Mouse (Mus musculus): ENCODE results near the gene Spata1. TPM values are rescaled to one million over a fixed set of nuclear protein-coding genes. Genes with fewer than 3 reads are reported as not detected.

Gene Spata1
- polyA plus RNA-seq, 1 experiment from 2014 or later: 7.3 TPM

- Histone ChIP-seq H3K27ac (ENCODE audit: low read depth, low read length) (no peak overlapping the region), H3K27me3 (ENCODE audit: control insufficient read depth, insufficient read depth, low read length) (no peaks in the 10 kb centered on the region), H3K4me1 (ENCODE audit: control insufficient read depth, insufficient read depth, low read length) (peaks cover 18% of the 10 kb centered on the region), H3K4me3 (ENCODE audit: low read depth, low read length) (no peak overlapping the region), H3K9ac (ENCODE audit: low read depth, low read length) (no peak overlapping the region), H3K4me2 (no peak overlapping the region), H3K9me3 (replicated peaks; ENCODE audit: control insufficient read depth, low read length) (no peaks in the 10 kb centered on the region), H3K36me3 (ENCODE audit: control insufficient read depth, insufficient read depth, low read length) (peaks cover 3% of the 10 kb centered on the region; the same call in 1 of the 2 replicates)
- 45% methylated on average over 8 of the region's 8 CpGs for WGBS (ENCODE audit: insufficient replicate concordance)
- no peak for ATAC-seq (replicated peaks; ENCODE audit: insufficient number of reproducible peaks, low FRiP score, low TSS enrichment)
Observed at GRCm38 (mm10) chr3:146421787-146422186, 77.8 kb downstream of the Spata1 start.

GRCm38 (mm10) chr3:146419992-146420537, 79.5 kb downstream of the Spata1 start:
- Histone ChIP-seq H3K4me3 (ENCODE audit: low read depth, low read length) (no peak overlapping the region), H3K9me3 (replicated peaks; ENCODE audit: control insufficient read depth, low read length) (no peaks in the 10 kb centered on the region), H3K36me3 (ENCODE audit: control insufficient read depth, insufficient read depth, low read length) (no peaks in the 10 kb centered on the region), H3K4me2 (no peak overlapping the region), H3K27ac (ENCODE audit: low read depth, low read length) (no peak overlapping the region), H3K9ac (ENCODE audit: low read depth, low read length) (no peak overlapping the region), H3K4me1 (ENCODE audit: control insufficient read depth, insufficient read depth, low read length) (peaks cover 18% of the 10 kb centered on the region), H3K27me3 (ENCODE audit: control insufficient read depth, insufficient read depth, low read length) (no peaks in the 10 kb centered on the region)
- ATAC-seq (replicated peaks; ENCODE audit: insufficient number of reproducible peaks, low FRiP score, low TSS enrichment): no peak
- 90% methylated on average over 15 of the region's 15 CpGs for WGBS (ENCODE audit: insufficient replicate concordance)

- no peaks in the 10 kb centered on the region for H3K36me3 ChIP-seq (ENCODE audit: control insufficient read depth, insufficient read depth, low read length)
- H3K4me3 ChIP-seq (ENCODE audit: low read depth, low read length): no peak overlapping the region
- H3K4me2 ChIP-seq: no peak overlapping the region
- ATAC-seq (replicated peaks; ENCODE audit: insufficient number of reproducible peaks, low FRiP score, low TSS enrichment): no peak
- H3K27me3 ChIP-seq (ENCODE audit: control insufficient read depth, insufficient read depth, low read length): no peaks in the 10 kb centered on the region
- no peak overlapping the region for H3K9ac ChIP-seq (ENCODE audit: low read depth, low read length)
- H3K9me3 ChIP-seq (replicated peaks; ENCODE audit: control insufficient read depth, low read length): no peaks in the 10 kb centered on the region
- WGBS (ENCODE audit: insufficient replicate concordance): 80% methylated on average over 9 of the region's 9 CpGs
- peaks cover 16% of the 10 kb centered on the region for H3K4me1 ChIP-seq (ENCODE audit: control insufficient read depth, insufficient read depth, low read length)
- peak overlapping the region; percentile 57; the same call in 1 of the 2 replicates for H3K27ac ChIP-seq (ENCODE audit: low read depth, low read length)
Observed at GRCm38 (mm10) chr3:146419534-146419933, 80.0 kb downstream of the Spata1 start.

- Histone ChIP-seq H3K9me3 (replicated peaks; ENCODE audit: control insufficient read depth, low read length) (no peaks in the 10 kb centered on the region), H3K27me3 (ENCODE audit: control insufficient read depth, insufficient read depth, low read length) (no peaks in the 10 kb centered on the region), H3K36me3 (ENCODE audit: control insufficient read depth, insufficient read depth, low read length) (no peaks in the 10 kb centered on the region), H3K4me3 (ENCODE audit: low read depth, low read length) (no peak overlapping the region), H3K4me2 (no peak overlapping the region), H3K27ac (ENCODE audit: low read depth, low read length) (peak overlapping the region; percentile 57), H3K4me1 (ENCODE audit: control insufficient read depth, insufficient read depth, low read length) (peaks cover 11% of the 10 kb centered on the region; the same call in 1 of the 2 replicates), H3K9ac (ENCODE audit: low read depth, low read length) (no peak overlapping the region)
- 60% methylated on average over 7 of the region's 7 CpGs for WGBS (ENCODE audit: insufficient replicate concordance)
- ATAC-seq (replicated peaks; ENCODE audit: insufficient number of reproducible peaks, low FRiP score, low TSS enrichment): no peak
Observed at GRCm38 (mm10) chr3:146418901-146419300, 80.7 kb downstream of the Spata1 start.

- Histone ChIP-seq H3K27ac (ENCODE audit: low read depth, low read length) (no peak overlapping the region), H3K4me2 (no peak overlapping the region), H3K9ac (ENCODE audit: low read depth, low read length) (no peak overlapping the region), H3K9me3 (replicated peaks; ENCODE audit: control insufficient read depth, low read length) (no peaks in the 10 kb centered on the region), H3K4me3 (ENCODE audit: low read depth, low read length) (no peak overlapping the region), H3K4me1 (ENCODE audit: control insufficient read depth, insufficient read depth, low read length) (peaks cover 8% of the 10 kb centered on the region; the same call in 1 of the 2 replicates), H3K27me3 (ENCODE audit: control insufficient read depth, insufficient read depth, low read length) (no peaks in the 10 kb centered on the region), H3K36me3 (ENCODE audit: control insufficient read depth, insufficient read depth, low read length) (no peaks in the 10 kb centered on the region)
- 95% methylated on average over 8 of the region's 8 CpGs for WGBS (ENCODE audit: insufficient replicate concordance)
- ATAC-seq (replicated peaks; ENCODE audit: insufficient number of reproducible peaks, low FRiP score, low TSS enrichment): no peak
Observed at GRCm38 (mm10) chr3:146417873-146418272, 81.7 kb downstream of the Spata1 start.

GRCm38 (mm10) chr3:146414555-146414954, 85.0 kb downstream of the Spata1 start:
- no peak for ATAC-seq (replicated peaks; ENCODE audit: insufficient number of reproducible peaks, low FRiP score, low TSS enrichment)
- no peaks in the 10 kb centered on the region for H3K36me3 ChIP-seq (ENCODE audit: control insufficient read depth, insufficient read depth, low read length)
- peaks cover 19% of the 10 kb centered on the region for H3K4me1 ChIP-seq (ENCODE audit: control insufficient read depth, insufficient read depth, low read length)
- 88% methylated on average over 12 of the region's 12 CpGs for WGBS (ENCODE audit: insufficient replicate concordance)
- no peaks in the 10 kb centered on the region for H3K27me3 ChIP-seq (ENCODE audit: control insufficient read depth, insufficient read depth, low read length)
- H3K9ac ChIP-seq (ENCODE audit: low read depth, low read length): peak overlapping the region; percentile 34; the same call in 1 of the 2 replicates
- no peaks in the 10 kb centered on the region for H3K9me3 ChIP-seq (replicated peaks; ENCODE audit: control insufficient read depth, low read length)
- 0 out of 2 replicates have a peak overlapping the region, but pooled peaks have one; percentile 1 for H3K27ac ChIP-seq (ENCODE audit: low read depth, low read length)
- H3K4me2 ChIP-seq: no peak overlapping the region
- H3K4me3 ChIP-seq (ENCODE audit: low read depth, low read length): no peak overlapping the region

- Histone ChIP-seq H3K4me1 (ENCODE audit: control insufficient read depth, insufficient read depth, low read length) (peaks cover 19% of the 10 kb centered on the region), H3K27me3 (ENCODE audit: control insufficient read depth, insufficient read depth, low read length) (no peaks in the 10 kb centered on the region), H3K4me3 (ENCODE audit: low read depth, low read length) (no peak overlapping the region), H3K27ac (ENCODE audit: low read depth, low read length) (no peak overlapping the region), H3K9me3 (replicated peaks; ENCODE audit: control insufficient read depth, low read length) (no peaks in the 10 kb centered on the region), H3K4me2 (no peak overlapping the region), H3K36me3 (ENCODE audit: control insufficient read depth, insufficient read depth, low read length) (no peaks in the 10 kb centered on the region), H3K9ac (ENCODE audit: low read depth, low read length) (no peak overlapping the region)
- no peak for ATAC-seq (replicated peaks; ENCODE audit: insufficient number of reproducible peaks, low FRiP score, low TSS enrichment)
- 81% methylated on average over 4 of the region's 4 CpGs for WGBS (ENCODE audit: insufficient replicate concordance)
Observed at GRCm38 (mm10) chr3:146413992-146414391, 85.6 kb downstream of the Spata1 start.

GRCm38 (mm10) chr3:146413016-146413415, 86.5 kb downstream of the Spata1 start:
- ATAC-seq (replicated peaks; ENCODE audit: insufficient number of reproducible peaks, low FRiP score, low TSS enrichment): no peak
- no peaks in the 10 kb centered on the region for H3K27me3 ChIP-seq (ENCODE audit: control insufficient read depth, insufficient read depth, low read length)
- H3K4me1 ChIP-seq (ENCODE audit: control insufficient read depth, insufficient read depth, low read length): peaks cover 19% of the 10 kb centered on the region
- no peaks in the 10 kb centered on the region for H3K9me3 ChIP-seq (replicated peaks; ENCODE audit: control insufficient read depth, low read length)
- no peaks in the 10 kb centered on the region for H3K36me3 ChIP-seq (ENCODE audit: control insufficient read depth, insufficient read depth, low read length)
- H3K4me2 ChIP-seq: no peak overlapping the region
- no peak overlapping the region for H3K9ac ChIP-seq (ENCODE audit: low read depth, low read length)
- H3K4me3 ChIP-seq (ENCODE audit: low read depth, low read length): no peak overlapping the region
- 86% methylated on average over 13 of the region's 13 CpGs for WGBS (ENCODE audit: insufficient replicate concordance)
- no peak overlapping the region for H3K27ac ChIP-seq (ENCODE audit: low read depth, low read length)

GRCm38 (mm10) chr3:146412480-146412879, 87.1 kb downstream of the Spata1 start:
- H3K4me3 ChIP-seq (ENCODE audit: low read depth, low read length): no peak overlapping the region
- no peaks in the 10 kb centered on the region for H3K36me3 ChIP-seq (ENCODE audit: control insufficient read depth, insufficient read depth, low read length)
- WGBS (ENCODE audit: insufficient replicate concordance): 85% methylated on average over 7 of the region's 7 CpGs
- H3K4me1 ChIP-seq (ENCODE audit: control insufficient read depth, insufficient read depth, low read length): peaks cover 19% of the 10 kb centered on the region
- no peak for ATAC-seq (replicated peaks; ENCODE audit: insufficient number of reproducible peaks, low FRiP score, low TSS enrichment)
- H3K4me2 ChIP-seq: no peak overlapping the region
- H3K27me3 ChIP-seq (ENCODE audit: control insufficient read depth, insufficient read depth, low read length): no peaks in the 10 kb centered on the region
- no peak overlapping the region for H3K9ac ChIP-seq (ENCODE audit: low read depth, low read length)
- no peaks in the 10 kb centered on the region for H3K9me3 ChIP-seq (replicated peaks; ENCODE audit: control insufficient read depth, low read length)
- H3K27ac ChIP-seq (ENCODE audit: low read depth, low read length): no peak overlapping the region

Data from heart, embryonic 11.5 days (tissue).